ENCODE assay signal across 7 mouse cellular contexts in genomic region chr7:81789095-81789757, GRCm38 (mm10). TPM values are rescaled to one million over a fixed set of nuclear protein-coding genes. Genes with fewer than 3 reads are reported as not detected.
DNase-seq lines count a peak whose midpoint lies in the region; ATAC-seq lines count a peak whose summit lies in the region.

3110040N11Rik (minus strand) TSS chr7:81789478.

- under 1% methylated on average over 38 of the region's 38 CpGs for WGBS in embryonic facial prominence, embryonic 12.5 days
- under 1% methylated on average over 38 of the region's 38 CpGs for WGBS in limb, embryonic 11.5 days
- 1% methylated on average over 38 of the region's 38 CpGs for WGBS in midbrain, embryonic 14.5 days

- H3K27me3 ChIP-seq in embryonic facial prominence, embryonic 12.5 days: no peaks in the 10 kb centered on the region
- no peaks in the 10 kb centered on the region for H3K27me3 ChIP-seq in limb, embryonic 11.5 days (ENCODE audit: control insufficient read depth, insufficient read depth, low read length)
- H3K27me3 ChIP-seq in midbrain, embryonic 14.5 days (ENCODE audit: control insufficient read depth, insufficient read depth, low read length): no peaks in the 10 kb centered on the region

- H3K36me3 ChIP-seq in embryonic facial prominence, embryonic 12.5 days: peaks cover 22% of the 10 kb centered on the region
- no peaks in the 10 kb centered on the region; the same call in 1 of the 2 replicates for H3K36me3 ChIP-seq in limb, embryonic 11.5 days (ENCODE audit: control insufficient read depth, insufficient read depth, low read length)
- H3K36me3 ChIP-seq in midbrain, embryonic 14.5 days (ENCODE audit: control insufficient read depth, insufficient read depth, low read length): peaks cover 27% of the 10 kb centered on the region

- peak within 1 kb of the TSS; percentile 59 for H3K4me3 ChIP-seq in embryonic facial prominence, embryonic 12.5 days
- H3K4me3 ChIP-seq in limb, embryonic 11.5 days (ENCODE audit: low read depth, low read length): peak within 1 kb of the TSS; percentile 64
- H3K4me3 ChIP-seq in midbrain, embryonic 14.5 days (replicated peaks; ENCODE audit: low read depth, low read length): peak within 1 kb of the TSS; percentile 54

- peak within 1 kb of the TSS; percentile 97 for H3K27ac ChIP-seq in embryonic facial prominence, embryonic 12.5 days
- H3K27ac ChIP-seq in limb, embryonic 11.5 days (replicated peaks; ENCODE audit: low read depth, low read length): peak within 1 kb of the TSS; percentile 96
- H3K27ac ChIP-seq in midbrain, embryonic 14.5 days (replicated peaks; ENCODE audit: low read depth, low read length): peak within 1 kb of the TSS; percentile 99

- peak; percentile 84 for DNase-seq in adrenal gland, postnatal 25 days
- DNase-seq in heart, adult 11 months: peak; percentile 98
- peak; percentile 85 for DNase-seq in kidney, adult 18-20 months
- peak; percentile 88 for DNase-seq in limb, embryonic 11.5 days (ENCODE audit: low spot score)
- DNase-seq in midbrain, embryonic 14.5 days: peak; percentile 96
- DNase-seq in spleen, adult 18-20 months: peak; percentile 72 to 79

- H3K9ac ChIP-seq in embryonic facial prominence, embryonic 12.5 days: peak within 1 kb of the TSS; percentile 78
- H3K9ac ChIP-seq in limb, embryonic 11.5 days (ENCODE audit: low read length): peak within 1 kb of the TSS; percentile 87
- peak within 1 kb of the TSS; percentile 79 for H3K9ac ChIP-seq in midbrain, embryonic 14.5 days (replicated peaks; ENCODE audit: low read length)

- ATAC-seq in embryonic facial prominence, embryonic 12.5 days (ENCODE audit: insufficient number of reproducible peaks, insufficient read depth, low FRiP score, low TSS enrichment): peak; percentile 88
- peak; percentile 89 for ATAC-seq in limb, embryonic 11.5 days (ENCODE audit: insufficient number of reproducible peaks, low FRiP score, low TSS enrichment, low read depth)
- peak; percentile 93 for ATAC-seq in midbrain, embryonic 14.5 days (ENCODE audit: low FRiP score, low TSS enrichment)

- H3K4me2 ChIP-seq in embryonic facial prominence, embryonic 12.5 days (replicated peaks): peak within 1 kb of the TSS; percentile 78
- peak within 1 kb of the TSS; percentile 88 for H3K4me2 ChIP-seq in limb, embryonic 11.5 days (ENCODE audit: low read depth, severe bottlenecking)
- H3K4me2 ChIP-seq in midbrain, embryonic 14.5 days (ENCODE audit: low read length): peak within 1 kb of the TSS; percentile 78

- 0 out of 2 replicates have a peak, but pooled peaks cover 5% of the 10 kb centered on the region for H3K4me1 ChIP-seq in embryonic facial prominence, embryonic 12.5 days
- H3K4me1 ChIP-seq in limb, embryonic 11.5 days (ENCODE audit: control insufficient read depth, insufficient read depth, low read length): peaks cover 5% of the 10 kb centered on the region; the same call in 1 of the 2 replicates
- peaks cover 9% of the 10 kb centered on the region for H3K4me1 ChIP-seq in midbrain, embryonic 14.5 days (ENCODE audit: control insufficient read depth, insufficient read depth, low read length)

- no peaks in the 10 kb centered on the region for H3K9me3 ChIP-seq in embryonic facial prominence, embryonic 12.5 days
- H3K9me3 ChIP-seq in limb, embryonic 11.5 days (ENCODE audit: control insufficient read depth, low read length): no peaks in the 10 kb centered on the region
- no peaks in the 10 kb centered on the region for H3K9me3 ChIP-seq in midbrain, embryonic 14.5 days (ENCODE audit: control insufficient read depth, low read length)

RNA-seq across cellular contexts. Expression of gene 3110040N11Rik, which starts in this region (rescaled TPM):
- 41.1 and 48.2 TPM in 2 replicates for total RNA-seq in adrenal gland, postnatal 25 days (2021)
- 45.8 and 54.4 TPM in 2 replicates for polyA plus RNA-seq in embryonic facial prominence, embryonic 12.5 days (2016; fragmentation: Nextera tagmentation; extraction: Ambion mirVana)
- polyA plus RNA-seq in limb, embryonic 11.5 days (2014; fragmentation: Nextera tagmentation; extraction: Ambion mirVana): 50.8 and 58.4 TPM in 2 replicates
- polyA plus RNA-seq in midbrain, embryonic 14.5 days (2014; fragmentation: Nextera tagmentation; extraction: Ambion mirVana): 48.8 and 57.5 TPM in 2 replicates

Comparison
In these comparisons a context has a peak if more than half of its experiments do, and no peak if none do; other contexts are left out.
1. Peak in every context shown above with its lines: DNase-seq, ATAC-seq, H3K4me3 ChIP-seq and H3K27ac ChIP-seq.